Mouse (Mus musculus) heart, postnatal 0 days (tissue): ENCODE results near the gene Krt82. TPM values are rescaled to one million over a fixed set of nuclear protein-coding genes. Genes with fewer than 3 reads are reported as not detected.

Experiments used
- ATAC-seq: fragments of 200-750 bp; cut with Nextera tagmentation; 2 replicates; pipeline ENCODE4 v1.8.0; 2017; ENCODE audit warnings: low read depth, moderate number of reproducible peaks, moderate library complexity; ENCODE audit not compliant: insufficient read depth
- DNase-seq: peaks from one replicate; pipeline ENCODE4 v3.0.0-alpha.2; 2016; ENCODE audit warnings: low spot score
- H3K27ac ChIP-seq: fragments of 300-500 bp; sonication (generic); 2 replicates; pipeline ENCODE4 v1.5.1; 2014; ENCODE audit warnings: low read depth, mild to moderate bottlenecking
- H3K27me3 ChIP-seq: fragments of 300-500 bp; sonication (generic); 2 replicates; pipeline ENCODE4 v1.6.1; 2014; ENCODE audit warnings: low read length, mixed read lengths; ENCODE audit not compliant: control insufficient read depth, insufficient read depth
- H3K36me3 ChIP-seq: fragments of 300-500 bp; sonication (generic); replicated peaks from 2 replicates; pipeline ENCODE4 v1.6.1; 2014; ENCODE audit warnings: low read length, mixed read lengths; ENCODE audit not compliant: control insufficient read depth, insufficient read depth
- H3K4me1 ChIP-seq: fragments of 300-500 bp; sonication (generic); 2 replicates; pipeline ENCODE4 v1.6.1; 2014; ENCODE audit warnings: antibody characterized with exemption; ENCODE audit not compliant: control insufficient read depth, insufficient read depth
- H3K4me2 ChIP-seq: fragments of 300-500 bp; sonication (generic); 2 replicates; pipeline ENCODE4 v1.6.1; 2014; ENCODE audit warnings: low read depth, mild to moderate bottlenecking, low read length, moderate library complexity
- H3K4me3 ChIP-seq: fragments of 300-500 bp; sonication (generic); 2 replicates; pipeline ENCODE4 v1.5.1; 2014; ENCODE audit warnings: low read depth, low read length
- H3K9ac ChIP-seq: fragments of 300-500 bp; sonication (generic); replicated peaks from 2 replicates; pipeline ENCODE4 v1.6.1; 2014; ENCODE audit warnings: low read depth, low read length, mixed read lengths
- H3K9me3 ChIP-seq: fragments of 300-500 bp; sonication (generic); replicated peaks from 2 replicates; pipeline ENCODE4 v1.6.1; 2016; ENCODE audit warnings: low read length; ENCODE audit not compliant: control insufficient read depth
- CTCF ChIP-seq: IDR thresholded peaks from 2 replicates; pipeline ENCODE4 v1.5.1; 2016; ENCODE audit warnings: antibody characterized with exemption, control low read depth, low read depth
- EP300 ChIP-seq: IDR thresholded peaks from 2 replicates; pipeline ENCODE4 v1.6.1; 2016; ENCODE audit warnings: antibody characterized with exemption, low read depth
- WGBS: fragments of 180-500 bp; shearing (Covaris S2); extraction: QIAGEN DNeasy Blood & Tissue Kit; methylation state at CpG from one replicate; pipeline ENCODE4 v1.1.7; 2014; 5-methylcytosine and 5-hydroxymethylcytosine counted together
- polyA plus RNA-seq: library from polyadenylated mRNA; unstranded; fragments of >200 nt; fragmentation: Nextera tagmentation; extraction: Ambion mirVana; gene quantifications from 2 replicates; pipeline ENCODE4 v1.2.1, GENCODE M21; 2015
- total RNA-seq: library from RNA; depleted of rRNA; stranded (reverse); fragments of >200 nt; gene quantifications from 2 replicates; pipeline ENCODE4 v1.2.3, GENCODE M21; 2014; ENCODE audit warnings: low replicate concordance

The Krt82 gene
- total and polyA plus RNA-seq, 2 experiments from 2014 or later: not detected

- Histone ChIP-seq H3K4me3 (no peak overlapping the region), H3K9ac (no peak overlapping the region), H3K9me3 (no peaks in the 10 kb centered on the region), H3K27me3 (no peaks in the 10 kb centered on the region), H3K36me3 (no peaks in the 10 kb centered on the region), H3K4me2 (no peak overlapping the region), H3K4me1 (0 out of 2 replicates have a peak, but pooled peaks cover 6% of the 10 kb centered on the region), H3K27ac (no peak overlapping the region)
- TF ChIP-seq EP300 (no peak), CTCF (no peak)
- ATAC-seq (no peak), DNase-seq (no peak)
- WGBS: 65% methylated on average over 9 of the region's 9 CpGs
Measured at GRCm38 (mm10) chr15:101508247-101508646, 42.2 kb downstream of the Krt82 start.

- no peak overlapping the region for H3K4me2 ChIP-seq
- no peak overlapping the region for H3K9ac ChIP-seq
- ATAC-seq: no peak
- 0 out of 2 replicates have a peak, but pooled peaks cover 6% of the 10 kb centered on the region for H3K4me1 ChIP-seq
- H3K4me3 ChIP-seq: no peak overlapping the region
- no peak for DNase-seq
- no peaks in the 10 kb centered on the region for H3K9me3 ChIP-seq
- no peak overlapping the region for H3K27ac ChIP-seq
- no peaks in the 10 kb centered on the region for H3K36me3 ChIP-seq
- TF ChIP-seq EP300 (no peak), CTCF (no peak)
- 44% methylated on average over 14 of the region's 14 CpGs for WGBS
- no peaks in the 10 kb centered on the region for H3K27me3 ChIP-seq
Measured at GRCm38 (mm10) chr15:101506896-101507758, 43.3 kb downstream of the Krt82 start.

GRCm38 (mm10) chr15:101497181-101497580 lies 53.3 kb downstream of the Krt82 start:
- Histone ChIP-seq H3K4me1 (peaks cover 5% of the 10 kb centered on the region), H3K9ac (no peak overlapping the region), H3K27ac (no peak overlapping the region), H3K36me3 (no peaks in the 10 kb centered on the region), H3K27me3 (no peaks in the 10 kb centered on the region), H3K9me3 (no peaks in the 10 kb centered on the region), H3K4me3 (no peak overlapping the region), H3K4me2 (no peak overlapping the region)
- TF ChIP-seq CTCF: peak; percentile 57
- TF ChIP-seq EP300: no peak
- ATAC-seq: no peak
- peak; percentile 29 for DNase-seq
- 57% methylated on average over 2 of the region's 2 CpGs for WGBS

- TF ChIP-seq CTCF (no peak), EP300 (no peak)
- WGBS: 78% methylated on average over 8 of the region's 8 CpGs
- ATAC-seq (no peak), DNase-seq (no peak)
- Histone ChIP-seq H3K36me3 (no peaks in the 10 kb centered on the region), H3K27me3 (no peaks in the 10 kb centered on the region), H3K4me2 (no peak overlapping the region), H3K4me1 (peaks cover 5% of the 10 kb centered on the region), H3K4me3 (no peak overlapping the region), H3K27ac (no peak overlapping the region), H3K9ac (no peak overlapping the region), H3K9me3 (no peaks in the 10 kb centered on the region)
Measured at GRCm38 (mm10) chr15:101495266-101495665, 55.2 kb downstream of the Krt82 start.

GRCm38 (mm10) chr15:101494203-101494602 lies 56.3 kb downstream of the Krt82 start:
- no peak for ATAC-seq
- 56% methylated on average over 1 of the region's 1 CpGs for WGBS

More at GRCm38 (mm10) chr15:101494203-101494602, 56.3 kb downstream of the Krt82 start:
- H3K9me3 ChIP-seq: no peaks in the 10 kb centered on the region
- H3K4me3 ChIP-seq: no peak overlapping the region
- no peaks in the 10 kb centered on the region for H3K36me3 ChIP-seq
- no peak overlapping the region for H3K9ac ChIP-seq
- no peak overlapping the region for H3K27ac ChIP-seq
- TF ChIP-seq EP300 (no peak), CTCF (no peak)
- DNase-seq: no peak
- H3K27me3 ChIP-seq: no peaks in the 10 kb centered on the region
- peaks cover 5% of the 10 kb centered on the region for H3K4me1 ChIP-seq
- H3K4me2 ChIP-seq: no peak overlapping the region
